Mouse (Mus musculus) spleen, adult 2 months (tissue): Measurements from ENCODE around the gene Il20rb.

Source experiments
- CTCF ChIP-seq: fragments of 200-500 bp; IDR thresholded peaks from 2 replicates; pipeline ENCODE4 v1.5.1; 2011; ENCODE audit warnings: mild to moderate bottlenecking, inconsistent platforms; ENCODE audit not compliant: insufficient read depth, insufficient read length, insufficient replicate concordance; ENCODE audit errors: extremely low read depth
- POLR2A ChIP-seq: fragments of 200-500 bp; IDR thresholded peaks from 2 replicates; pipeline ENCODE4 v1.6.1; 2011; ENCODE audit warnings: low read depth, low read length, inconsistent platforms

GRCm38 (mm10) chr9:100465380-100465779 lies 21.2 kb downstream of the Il20rb start:
- no peak for TF ChIP-seq POLR2A
- no peak for TF ChIP-seq CTCF
